Mouse (Mus musculus): ENCODE measurements around the gene Kif12. TPM values are rescaled to one million over a fixed set of nuclear protein-coding genes. Genes with fewer than 3 reads are reported as not detected.

Gene Kif12
- polyA plus RNA-seq, 1 experiment from 2014 or later: 0.10 TPM

DNA sequence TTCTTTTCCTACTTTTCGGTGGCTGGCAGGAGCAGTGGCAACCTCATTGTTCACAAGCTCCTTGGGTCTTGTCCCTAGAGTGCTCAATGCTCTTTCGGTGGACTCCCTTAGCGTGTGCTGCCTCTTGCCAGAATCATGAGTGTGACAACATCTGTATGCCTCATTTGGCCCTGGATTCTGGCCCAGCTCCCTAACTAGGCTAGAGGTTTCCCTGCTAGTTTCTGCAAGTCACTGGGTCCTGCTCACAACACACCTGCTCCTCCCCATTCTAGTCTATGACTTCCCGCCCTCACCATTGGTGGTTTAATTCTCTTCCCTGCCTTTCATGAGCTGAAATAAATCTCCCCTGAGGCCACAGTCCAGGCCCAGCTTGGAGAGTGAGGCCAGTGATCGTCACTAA, 27.4 kb upstream of the Kif12 start:
- Histone ChIP-seq H3K9me3 (no peaks in the 10 kb centered on the region), H3K4me1 (replicated peaks) (no peaks in the 10 kb centered on the region), H3K4me3 (no peak overlapping the region), H3K27me3 (no peaks in the 10 kb centered on the region), H3K27ac (replicated peaks) (no peak overlapping the region), H3K4me2 (no peak overlapping the region), H3K9ac (no peak overlapping the region), H3K36me3 (no peaks in the 10 kb centered on the region)
- no peak for ATAC-seq (ENCODE audit: low FRiP score, low read depth)
- WGBS: 90% methylated on average over 5 of the region's 5 CpGs

- no peak overlapping the region for H3K4me2 ChIP-seq
- no peak overlapping the region for H3K27ac ChIP-seq (replicated peaks)
- no peak for ATAC-seq (ENCODE audit: low FRiP score, low read depth)
- H3K27me3 ChIP-seq: no peaks in the 10 kb centered on the region
- 89% methylated on average over 2 of the region's 2 CpGs for WGBS
- no peaks in the 10 kb centered on the region for H3K9me3 ChIP-seq
- H3K9ac ChIP-seq: no peak overlapping the region
- no peaks in the 10 kb centered on the region for H3K4me1 ChIP-seq (replicated peaks)
- H3K36me3 ChIP-seq: no peaks in the 10 kb centered on the region
- H3K4me3 ChIP-seq: no peak overlapping the region
Observed at GRCm38 (mm10) chr4:63194366-63194765, 22.4 kb upstream of the Kif12 start.

DNA sequence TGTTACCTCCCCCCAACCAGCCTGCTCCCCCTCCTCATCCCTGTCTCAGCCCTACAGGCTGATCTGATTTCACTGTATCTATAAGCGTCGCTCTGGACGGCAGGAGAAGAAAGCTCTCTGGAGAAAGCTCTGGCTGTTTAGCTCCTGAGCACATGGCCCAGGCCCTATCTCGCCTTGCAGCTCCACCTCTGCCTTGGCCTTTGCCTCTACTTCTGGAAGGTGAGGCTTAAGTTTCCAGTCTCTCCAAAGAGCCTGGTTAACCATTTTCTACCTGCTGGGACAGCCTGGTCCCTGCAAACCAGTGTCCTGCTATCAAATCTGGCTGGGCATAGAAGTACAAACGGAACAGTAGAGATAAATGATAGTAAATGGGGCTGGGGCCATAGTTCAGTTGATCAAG, 19.7 kb upstream of the Kif12 start:
- no peak overlapping the region for H3K9ac ChIP-seq
- H3K4me1 ChIP-seq (replicated peaks): no peaks in the 10 kb centered on the region; the same call in 1 of the 2 replicates
- no peaks in the 10 kb centered on the region for H3K27me3 ChIP-seq
- no peaks in the 10 kb centered on the region for H3K9me3 ChIP-seq
- H3K4me3 ChIP-seq: no peak overlapping the region
- no peaks in the 10 kb centered on the region for H3K36me3 ChIP-seq
- H3K27ac ChIP-seq (replicated peaks): no peak overlapping the region
- ATAC-seq (ENCODE audit: low FRiP score, low read depth): no peak
- no peak overlapping the region for H3K4me2 ChIP-seq
- WGBS: 72% methylated on average over 5 of the region's 5 CpGs

- Histone ChIP-seq H3K4me3 (no peak overlapping the region), H3K9me3 (no peaks in the 10 kb centered on the region), H3K4me1 (replicated peaks) (peaks cover 5% of the 10 kb centered on the region; the same call in 1 of the 2 replicates), H3K9ac (no peak overlapping the region), H3K36me3 (no peaks in the 10 kb centered on the region), H3K27ac (replicated peaks) (no peak overlapping the region), H3K4me2 (0 out of 2 replicates have a peak overlapping the region, but pooled peaks have one; percentile 4), H3K27me3 (no peaks in the 10 kb centered on the region)
- peak; percentile 61 for ATAC-seq (ENCODE audit: low FRiP score, low read depth)
- WGBS: 47% methylated on average over 21 of the region's 21 CpGs
Observed at GRCm38 (mm10) chr4:63186281-63186870, 14.4 kb upstream of the Kif12 start.

DNA sequence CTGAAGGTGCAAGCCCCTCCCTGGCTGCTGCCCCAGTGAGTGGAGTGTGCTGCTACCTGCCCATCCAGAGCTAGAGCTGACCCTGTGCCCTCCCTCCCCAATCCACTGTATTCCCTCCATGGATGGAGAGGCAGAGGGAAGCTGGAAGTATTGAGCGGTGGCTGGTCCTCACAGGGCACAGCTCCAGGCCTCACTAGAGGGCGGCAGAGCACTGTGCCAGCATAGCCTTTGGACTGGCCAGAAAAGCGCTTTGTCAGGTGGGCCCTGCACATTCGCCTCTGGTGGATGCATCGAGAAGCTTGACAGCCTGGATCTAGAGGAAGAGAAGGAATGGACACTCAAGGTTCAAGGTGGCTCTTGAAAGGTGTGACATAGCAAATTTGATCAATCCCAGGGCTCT, 9.6 kb upstream of the Kif12 start:
- ATAC-seq (ENCODE audit: low FRiP score, low read depth): peak; percentile 90
- Histone ChIP-seq H3K9ac (no peak overlapping the region), H3K27ac (replicated peaks) (no peak overlapping the region), H3K4me1 (replicated peaks) (peaks cover 5% of the 10 kb centered on the region; the same call in 1 of the 2 replicates), H3K4me2 (no peak overlapping the region), H3K36me3 (no peaks in the 10 kb centered on the region), H3K27me3 (no peaks in the 10 kb centered on the region), H3K9me3 (no peaks in the 10 kb centered on the region), H3K4me3 (no peak overlapping the region)
- 13% methylated on average over 5 of the region's 5 CpGs for WGBS

GRCm38 (mm10) chr4:63171122-63171521, 809 bp downstream of the Kif12 start:
- no peak overlapping the region for H3K4me2 ChIP-seq
- no peak overlapping the region for H3K4me3 ChIP-seq
- H3K9ac ChIP-seq: no peak overlapping the region
- no peaks in the 10 kb centered on the region for H3K36me3 ChIP-seq
- 54% methylated on average over 24 of the region's 24 CpGs for WGBS
- no peaks in the 10 kb centered on the region for H3K4me1 ChIP-seq (replicated peaks)
- no peaks in the 10 kb centered on the region for H3K9me3 ChIP-seq
- no peak for ATAC-seq (ENCODE audit: low FRiP score, low read depth)
- H3K27ac ChIP-seq (replicated peaks): no peak overlapping the region
- no peaks in the 10 kb centered on the region; the same call in 1 of the 2 replicates for H3K27me3 ChIP-seq

GRCm38 (mm10) chr4:63170061-63170460, 1.9 kb downstream of the Kif12 start:
- Histone ChIP-seq H3K9me3 (no peaks in the 10 kb centered on the region), H3K9ac (no peak overlapping the region), H3K4me1 (replicated peaks) (no peaks in the 10 kb centered on the region), H3K27ac (replicated peaks) (no peak overlapping the region), H3K4me2 (no peak overlapping the region), H3K27me3 (no peaks in the 10 kb centered on the region; the same call in 1 of the 2 replicates), H3K36me3 (no peaks in the 10 kb centered on the region), H3K4me3 (no peak overlapping the region)
- ATAC-seq (ENCODE audit: low FRiP score, low read depth): no peak
- WGBS: 89% methylated on average over 4 of the region's 4 CpGs

DNA sequence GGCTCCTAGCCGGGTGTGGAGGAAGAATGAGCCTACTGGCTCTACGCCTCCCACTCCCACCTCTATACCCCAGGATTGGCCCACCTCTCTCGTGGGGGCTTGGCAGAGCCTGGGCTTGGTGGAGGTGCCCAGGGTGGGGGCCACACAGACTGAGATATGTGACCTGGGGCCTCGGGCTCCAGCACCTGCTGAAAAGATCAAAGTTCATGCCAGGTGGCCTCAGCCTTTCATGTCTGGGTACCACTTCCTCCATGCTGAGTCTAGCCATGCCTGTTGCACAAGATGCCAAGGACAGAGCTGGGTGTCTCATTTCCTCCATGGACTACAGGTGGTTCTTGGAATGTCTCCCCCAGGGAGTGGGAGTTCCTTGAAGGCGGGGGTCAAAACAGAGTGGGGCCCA, 5.6 kb downstream of the Kif12 start:
- Histone ChIP-seq H3K4me2 (no peak overlapping the region), H3K27me3 (no peaks in the 10 kb centered on the region; the same call in 1 of the 2 replicates), H3K9ac (no peak overlapping the region), H3K9me3 (no peaks in the 10 kb centered on the region), H3K4me1 (replicated peaks) (no peaks in the 10 kb centered on the region), H3K27ac (replicated peaks) (no peak overlapping the region), H3K36me3 (no peaks in the 10 kb centered on the region), H3K4me3 (no peak overlapping the region)
- WGBS: 93% methylated on average over 5 of the region's 5 CpGs
- no peak for ATAC-seq (ENCODE audit: low FRiP score, low read depth)

- 88% methylated on average over 4 of the region's 4 CpGs for WGBS
- Histone ChIP-seq H3K9ac (no peak overlapping the region), H3K4me3 (no peak overlapping the region), H3K27me3 (no peaks in the 10 kb centered on the region), H3K4me1 (replicated peaks) (no peaks in the 10 kb centered on the region), H3K36me3 (no peaks in the 10 kb centered on the region), H3K9me3 (no peaks in the 10 kb centered on the region), H3K4me2 (no peak overlapping the region), H3K27ac (replicated peaks) (no peak overlapping the region)
- ATAC-seq (ENCODE audit: low FRiP score, low read depth): no peak
Observed at GRCm38 (mm10) chr4:63165636-63166035, 6.3 kb downstream of the Kif12 start.

GRCm38 (mm10) chr4:63158961-63159592, 12.9 kb downstream of the Kif12 start:
- Histone ChIP-seq H3K27me3 (no peaks in the 10 kb centered on the region), H3K9me3 (no peaks in the 10 kb centered on the region), H3K4me2 (no peak overlapping the region), H3K27ac (replicated peaks) (no peak overlapping the region), H3K9ac (no peak overlapping the region), H3K4me1 (replicated peaks) (0 out of 2 replicates have a peak, but pooled peaks cover 4% of the 10 kb centered on the region), H3K4me3 (no peak overlapping the region), H3K36me3 (no peaks in the 10 kb centered on the region)
- 23% methylated on average over 5 of the region's 5 CpGs for WGBS
- peak; percentile 90 for ATAC-seq (ENCODE audit: low FRiP score, low read depth)

GRCm38 (mm10) chr4:63158192-63158591, 13.7 kb downstream of the Kif12 start:
- Histone ChIP-seq H3K4me2 (no peak overlapping the region), H3K27me3 (no peaks in the 10 kb centered on the region), H3K4me3 (no peak overlapping the region), H3K9ac (no peak overlapping the region), H3K27ac (replicated peaks) (no peak overlapping the region), H3K36me3 (no peaks in the 10 kb centered on the region), H3K4me1 (replicated peaks) (0 out of 2 replicates have a peak, but pooled peaks cover 4% of the 10 kb centered on the region), H3K9me3 (no peaks in the 10 kb centered on the region)
- ATAC-seq (ENCODE audit: low FRiP score, low read depth): no peak; the same call in 1 of the 2 replicates
- WGBS: 95% methylated on average over 7 of the region's 7 CpGs

DNA sequence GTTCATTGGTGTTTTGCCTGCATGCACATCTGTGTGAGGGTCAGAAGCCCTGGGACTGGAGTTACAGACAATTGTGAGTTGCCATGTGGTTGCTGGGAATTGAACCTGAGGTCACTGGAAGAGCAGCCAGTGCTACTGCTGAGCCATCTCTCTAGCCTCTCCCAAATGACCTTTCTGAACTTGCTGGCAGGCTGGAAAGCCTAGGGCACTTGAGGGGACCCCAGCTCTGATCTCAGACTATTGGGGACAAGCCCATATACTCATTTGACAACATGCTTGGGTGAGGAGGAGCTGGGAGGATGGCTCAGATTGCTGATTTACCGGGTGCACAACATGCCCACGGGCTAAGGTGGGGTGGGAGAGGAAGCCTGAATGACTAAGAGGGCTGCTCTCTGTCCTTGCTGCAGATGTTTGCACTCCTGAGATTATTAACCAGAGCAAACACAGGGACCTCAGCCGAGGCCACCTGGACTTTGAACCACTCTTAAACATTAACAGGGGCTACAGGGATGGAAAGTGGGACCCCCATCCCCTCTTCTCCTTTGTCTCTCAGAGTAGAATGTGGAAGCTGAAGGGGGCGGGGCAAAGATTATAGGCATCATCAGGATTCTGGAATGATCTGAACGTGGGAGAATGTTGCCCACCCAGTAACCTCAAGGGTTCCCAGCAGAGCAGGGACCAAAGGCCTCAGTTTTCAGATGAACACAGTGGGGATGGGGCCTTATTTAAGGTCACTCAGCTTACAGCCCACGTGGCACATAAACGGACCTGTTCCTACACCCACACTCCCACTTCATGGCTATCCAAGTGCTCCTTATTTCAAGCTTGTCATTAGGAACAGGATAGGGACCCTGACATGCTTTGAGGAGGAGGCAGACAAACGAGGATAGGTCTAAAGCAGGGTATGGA, 15.0 kb downstream of the Kif12 start:
- 0 out of 2 replicates have a peak, but pooled peaks cover 4% of the 10 kb centered on the region for H3K4me1 ChIP-seq (replicated peaks)
- ATAC-seq (ENCODE audit: low FRiP score, low read depth): no peak
- no peak overlapping the region for H3K27ac ChIP-seq (replicated peaks)
- no peaks in the 10 kb centered on the region for H3K9me3 ChIP-seq
- no peaks in the 10 kb centered on the region for H3K36me3 ChIP-seq
- H3K4me2 ChIP-seq: no peak overlapping the region
- no peaks in the 10 kb centered on the region for H3K27me3 ChIP-seq
- whole genome bisulfite sequencing: 59% methylated on average over 8 of the region's 8 CpGs
- H3K9ac ChIP-seq: no peak overlapping the region
- H3K4me3 ChIP-seq: no peak overlapping the region
